Mouse (Mus musculus) kidney, adult 11 months (tissue): ENCODE data around the gene Shc3.

Experiments used
- DNase-seq: peaks from one replicate; pipeline ENCODE4 v3.0.0; 2022

Gene Shc3

GRCm38 (mm10) chr13:51479826-51480225 lies 89.4 kb downstream of the Shc3 start:
- DNase-seq = peak; percentile 67

- DNase-seq = no peak
Measured at GRCm38 (mm10) chr13:51476991-51477390, 92.2 kb downstream of the Shc3 start.

GRCm38 (mm10) chr13:51468697-51469250 lies 100.4 kb downstream of the Shc3 start:
- no peak for DNase-seq

GRCm38 (mm10) chr13:51466117-51466841 lies 102.9 kb downstream of the Shc3 start:
- DNase-seq = no peak

- DNase-seq = no peak
Measured at GRCm38 (mm10) chr13:51464294-51464693, 104.9 kb downstream of the Shc3 start.

GRCm38 (mm10) chr13:51456190-51456878 lies 112.9 kb downstream of the Shc3 start:
- no peak for DNase-seq

GRCm38 (mm10) chr13:51446550-51446949 lies 122.7 kb downstream of the Shc3 start:
- DNase-seq = no peak

- DNase-seq = no peak
Measured at GRCm38 (mm10) chr13:51442922-51443321, 126.3 kb downstream of the Shc3 start.

- no peak for DNase-seq
Measured at GRCm38 (mm10) chr13:51437105-51438085, 131.8 kb downstream of the Shc3 start.

- DNase-seq = peak; percentile 47
Measured at GRCm38 (mm10) chr13:51435146-51435545, 134.1 kb downstream of the Shc3 start.

- no peak for DNase-seq
Measured at GRCm38 (mm10) chr13:51434460-51434859, 134.8 kb downstream of the Shc3 start.

GRCm38 (mm10) chr13:51433371-51433770 lies 135.8 kb downstream of the Shc3 start:
- DNase-seq = no peak

- no peak for DNase-seq
Measured at GRCm38 (mm10) chr13:51425662-51426443, 143.4 kb downstream of the Shc3 start.

- DNase-seq = peak; percentile 51
Measured at GRCm38 (mm10) chr13:51424647-51425046, 144.6 kb downstream of the Shc3 start.

- DNase-seq = no peak
Measured at GRCm38 (mm10) chr13:51423647-51424046, 145.6 kb downstream of the Shc3 start.

GRCm38 (mm10) chr13:51420861-51421260 lies 148.4 kb downstream of the Shc3 start:
- no peak for DNase-seq

- DNase-seq = no peak
Measured at GRCm38 (mm10) chr13:51419501-51419900, 149.7 kb downstream of the Shc3 start.

GRCm38 (mm10) chr13:51418942-51419451 lies 150.2 kb downstream of the Shc3 start:
- no peak for DNase-seq

- peak; percentile 84 for DNase-seq
Measured at GRCm38 (mm10) chr13:51418268-51418941, 150.8 kb downstream of the Shc3 start.

- no peak for DNase-seq
Measured at GRCm38 (mm10) chr13:51417796-51418195, 151.4 kb downstream of the Shc3 start.

- DNase-seq = no peak
Measured at GRCm38 (mm10) chr13:51416727-51417126, 152.5 kb downstream of the Shc3 start.
